Mouse (Mus musculus) liver, adult 2 months (tissue): ENCODE measurements around the gene Ifrd1.

Source experiments
- CTCF ChIP-seq: fragments of 200-500 bp; IDR thresholded peaks from 2 replicates; pipeline ENCODE4 v1.5.1; 2011; ENCODE audit warnings: low read depth, low read length, control low read depth
- POLR2A ChIP-seq: fragments of 200-500 bp; IDR thresholded peaks from 2 replicates; pipeline ENCODE4 v1.6.1; 2011; ENCODE audit warnings: low read length, control low read depth; ENCODE audit not compliant: insufficient read depth; ENCODE audit errors: extremely low read depth

GRCm38 (mm10) chr12:40220001-40220570 is 28.2 kb downstream of the Ifrd1 start:
- TF ChIP-seq CTCF (no peak), POLR2A (no peak)
